Mouse (Mus musculus) Muller cell, postnatal 12 days (primary cell): Measurements from ENCODE around the gene Apoc3.

ENCODE experiments used
- DNase-seq: peaks from one replicate; pipeline ENCODE4 v3.0.0-alpha.2; 2015; ENCODE audit errors: inconsistent ontology term

The Apoc3 gene

DNA sequence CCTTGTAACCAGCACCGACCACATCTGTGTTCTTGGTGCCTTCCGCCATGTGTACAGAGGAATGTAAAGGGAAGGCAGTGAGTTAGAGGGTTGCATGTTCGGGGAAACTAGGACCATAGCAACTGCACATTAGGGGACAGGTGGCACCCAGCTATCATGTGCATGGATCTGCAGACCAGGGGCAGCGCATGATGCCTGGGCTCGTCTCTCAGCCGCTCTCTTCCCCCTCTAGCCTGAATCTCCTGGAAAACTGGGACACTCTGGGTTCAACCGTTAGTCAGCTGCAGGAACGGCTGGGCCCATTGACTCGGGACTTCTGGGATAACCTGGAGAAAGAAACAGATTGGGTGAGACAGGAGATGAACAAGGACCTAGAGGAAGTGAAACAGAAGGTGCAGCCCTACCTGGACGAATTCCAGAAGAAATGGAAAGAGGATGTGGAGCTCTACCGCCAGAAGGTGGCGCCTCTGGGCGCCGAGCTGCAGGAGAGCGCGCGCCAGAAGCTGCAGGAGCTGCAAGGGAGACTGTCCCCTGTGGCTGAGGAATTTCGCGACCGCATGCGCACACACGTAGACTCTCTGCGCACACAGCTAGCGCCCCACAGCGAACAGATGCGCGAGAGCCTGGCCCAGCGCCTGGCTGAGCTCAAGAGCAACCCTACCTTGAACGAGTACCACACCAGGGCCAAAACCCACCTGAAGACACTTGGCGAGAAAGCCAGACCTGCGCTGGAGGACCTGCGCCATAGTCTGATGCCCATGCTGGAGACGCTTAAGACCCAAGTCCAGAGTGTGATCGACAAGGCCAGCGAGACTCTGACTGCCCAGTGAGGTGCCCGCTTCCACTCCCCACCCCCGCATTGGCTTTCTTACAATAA, 5.6 kb downstream of the Apoc3 start:
- DNase-seq, result peak; percentile 82

DNA sequence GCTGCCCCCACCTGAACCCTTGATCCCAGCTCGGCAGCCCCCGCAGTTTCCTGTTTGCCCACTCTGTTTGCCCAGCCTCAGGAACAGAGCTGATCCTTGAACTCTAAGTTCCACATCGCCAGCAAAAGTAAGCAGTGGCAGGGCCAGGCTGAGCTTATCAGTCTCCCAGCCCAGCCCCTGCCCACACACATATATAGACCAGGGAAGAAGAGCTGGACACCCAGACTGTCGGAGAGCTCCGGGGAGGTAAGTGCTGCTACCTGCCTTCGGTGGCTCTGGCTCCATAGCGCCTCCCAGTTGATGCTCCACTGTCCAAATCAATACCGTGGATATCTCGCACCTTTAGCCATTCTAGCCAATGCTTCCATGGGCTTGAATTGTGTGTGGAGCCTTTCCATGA, 6.9 kb downstream of the Apoc3 start, which contains the start of gene Apoa1:
Gene Apoa1 (plus strand): TSS at position 90 of the 400 bp plus-strand sequence.
- no peak for DNase-seq

DNA sequence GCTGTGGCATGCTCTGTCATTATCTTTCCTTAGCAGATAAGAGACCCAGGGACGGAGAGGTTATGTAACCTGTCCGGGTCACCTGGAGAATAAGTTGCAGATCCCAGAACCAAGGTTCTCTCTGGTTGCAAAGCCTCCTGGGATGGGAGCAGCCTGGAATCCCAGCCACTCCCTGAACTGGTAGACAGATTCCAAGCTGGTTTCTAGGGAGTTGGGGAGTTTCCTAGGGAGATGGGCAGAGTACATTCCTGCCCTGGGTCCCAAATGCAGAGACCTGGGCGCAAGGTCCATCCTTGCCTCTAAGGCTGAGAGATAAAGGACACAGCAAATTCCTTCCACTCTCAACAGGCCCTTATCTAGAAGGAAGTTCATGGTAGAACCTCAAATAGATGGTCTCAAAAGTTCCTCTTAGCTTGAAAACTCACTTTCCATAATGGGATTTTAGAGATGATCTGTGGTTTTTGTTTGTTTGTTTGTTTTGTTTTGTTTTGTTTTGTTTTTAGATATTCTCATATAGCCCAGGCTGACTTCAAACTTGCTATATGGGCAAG, 8.3 kb downstream of the Apoc3 start:
- DNase-seq, result no peak

DNA sequence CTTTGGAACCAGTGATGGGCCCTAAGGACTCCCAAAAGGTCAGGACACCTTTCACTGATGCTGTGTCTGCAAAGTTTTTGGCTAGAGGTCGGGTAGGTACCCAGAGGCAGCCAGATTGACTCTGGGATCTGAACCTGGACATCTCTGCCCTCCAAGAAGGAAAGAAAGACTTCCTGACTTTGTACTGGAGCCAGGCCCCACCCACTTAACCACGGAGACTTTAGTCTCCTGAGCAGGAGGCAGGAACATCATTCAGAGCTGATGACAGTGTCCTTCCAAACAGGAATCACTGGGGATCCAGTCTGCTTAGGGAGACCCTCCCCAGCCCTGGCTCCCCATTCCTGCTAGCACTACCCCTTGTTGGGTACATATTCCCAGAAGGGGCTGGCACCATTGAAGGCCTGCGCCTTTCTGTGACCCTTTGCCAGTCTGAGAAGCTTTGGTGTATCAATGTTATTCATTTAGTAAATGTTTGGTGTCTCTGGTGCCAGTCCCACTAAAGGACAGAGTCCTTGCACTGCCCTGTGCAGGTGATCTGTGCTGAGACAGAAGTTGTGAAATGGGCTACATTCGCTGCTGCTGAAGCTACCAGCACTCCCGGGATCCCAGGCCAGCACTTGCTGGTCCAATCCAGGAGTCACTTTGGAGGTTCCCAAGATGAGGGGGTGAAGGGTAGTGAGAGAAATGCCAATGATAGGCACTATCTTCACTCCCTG, 10.3 kb downstream of the Apoc3 start:
- no peak for DNase-seq

DNA sequence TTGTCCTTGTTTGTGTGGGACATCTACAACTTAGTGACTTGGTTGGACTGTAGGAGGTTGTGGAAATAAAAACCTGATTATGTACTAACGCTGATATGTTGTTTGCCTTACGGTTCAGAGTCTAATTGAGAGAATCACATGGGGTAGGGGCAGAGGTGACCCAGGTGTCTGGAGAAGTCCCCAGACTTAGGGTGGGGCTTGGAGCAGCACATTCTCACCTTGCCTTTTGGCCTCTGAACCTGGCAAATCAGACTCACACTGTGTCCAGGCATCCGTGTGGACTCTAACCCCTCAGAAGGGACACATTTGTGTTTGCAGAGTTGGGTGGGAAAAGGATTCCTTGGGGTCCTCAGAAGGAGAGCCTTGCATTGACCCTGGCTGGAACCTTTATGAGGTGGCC, 11.3 kb downstream of the Apoc3 start:
- DNase-seq, result no peak

DNA sequence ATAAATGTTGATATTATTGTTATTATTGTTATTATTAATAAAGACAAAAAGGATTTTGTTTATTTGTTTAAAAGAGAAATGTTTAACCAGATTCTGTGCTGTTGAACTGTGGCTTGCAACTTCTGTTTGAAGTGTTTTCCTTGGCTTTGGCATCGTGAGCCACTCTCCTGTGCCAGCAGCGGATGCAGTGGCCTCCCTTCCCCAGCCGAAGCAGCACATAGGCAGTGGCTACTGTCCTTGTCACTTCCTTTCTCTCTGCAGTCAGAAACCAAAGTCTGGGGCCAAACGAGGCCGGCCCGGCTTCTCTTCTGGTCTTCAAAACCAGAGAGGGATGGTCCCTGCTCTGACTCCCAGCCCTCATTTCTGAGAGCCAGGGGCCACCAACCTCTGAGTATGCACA, 12.3 kb downstream of the Apoc3 start:
- no peak for DNase-seq

DNA sequence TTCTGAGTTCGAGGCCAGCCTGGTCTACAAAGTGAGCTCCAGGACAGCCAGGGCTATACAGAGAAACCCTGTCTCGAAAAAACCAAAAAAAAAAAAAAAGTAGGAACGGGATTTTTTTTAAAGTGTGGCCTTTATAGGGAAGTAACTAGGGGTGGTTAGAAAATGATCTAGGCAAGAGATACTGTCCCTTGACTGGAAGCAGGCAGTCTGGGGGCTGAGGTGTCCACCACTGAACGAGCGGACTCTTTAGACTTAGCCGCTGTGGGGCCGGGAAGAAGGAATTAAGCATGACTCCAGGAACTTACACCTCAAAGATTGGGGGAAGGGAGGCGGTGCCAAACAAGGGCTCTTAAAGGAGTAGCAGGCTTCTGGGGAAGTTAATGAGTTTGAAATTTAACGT, 17.3 kb downstream of the Apoc3 start:
- DNase-seq, result no peak

DNA sequence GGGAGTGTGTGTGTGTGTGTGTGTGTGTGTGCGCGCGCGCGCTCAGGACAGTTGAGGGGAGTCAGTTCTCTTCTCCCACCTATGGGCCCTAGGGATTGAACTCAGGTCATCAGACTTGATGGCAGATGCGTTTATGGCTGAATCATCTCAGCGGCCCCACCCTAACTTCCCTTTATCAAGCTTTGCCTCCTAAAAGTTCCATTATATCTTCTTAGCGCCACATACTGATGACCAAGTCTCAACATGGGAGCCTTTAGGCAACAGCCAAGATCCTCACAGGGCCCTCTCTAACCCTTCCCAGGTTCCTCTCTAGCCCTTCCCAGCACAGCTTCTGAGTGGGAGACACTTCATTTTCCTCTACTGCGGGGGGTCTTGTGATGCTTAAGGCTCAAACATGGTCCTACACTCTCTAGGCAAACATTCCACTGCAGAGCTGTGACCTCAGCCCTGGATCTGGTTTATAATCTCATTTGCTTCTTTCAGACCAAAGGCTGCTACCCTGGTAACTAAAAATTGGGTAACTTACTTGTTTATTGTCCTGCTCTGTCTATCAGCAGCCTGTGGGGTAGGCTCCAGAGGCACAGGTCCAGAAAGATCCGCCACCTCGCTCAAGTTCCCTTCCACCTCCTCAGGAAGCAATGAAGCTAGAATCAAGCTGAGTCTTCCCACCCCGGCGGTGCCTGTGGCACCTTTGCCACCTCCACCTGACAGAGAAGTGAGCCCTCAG, 18.5 kb downstream of the Apoc3 start:
- no peak for DNase-seq

DNA sequence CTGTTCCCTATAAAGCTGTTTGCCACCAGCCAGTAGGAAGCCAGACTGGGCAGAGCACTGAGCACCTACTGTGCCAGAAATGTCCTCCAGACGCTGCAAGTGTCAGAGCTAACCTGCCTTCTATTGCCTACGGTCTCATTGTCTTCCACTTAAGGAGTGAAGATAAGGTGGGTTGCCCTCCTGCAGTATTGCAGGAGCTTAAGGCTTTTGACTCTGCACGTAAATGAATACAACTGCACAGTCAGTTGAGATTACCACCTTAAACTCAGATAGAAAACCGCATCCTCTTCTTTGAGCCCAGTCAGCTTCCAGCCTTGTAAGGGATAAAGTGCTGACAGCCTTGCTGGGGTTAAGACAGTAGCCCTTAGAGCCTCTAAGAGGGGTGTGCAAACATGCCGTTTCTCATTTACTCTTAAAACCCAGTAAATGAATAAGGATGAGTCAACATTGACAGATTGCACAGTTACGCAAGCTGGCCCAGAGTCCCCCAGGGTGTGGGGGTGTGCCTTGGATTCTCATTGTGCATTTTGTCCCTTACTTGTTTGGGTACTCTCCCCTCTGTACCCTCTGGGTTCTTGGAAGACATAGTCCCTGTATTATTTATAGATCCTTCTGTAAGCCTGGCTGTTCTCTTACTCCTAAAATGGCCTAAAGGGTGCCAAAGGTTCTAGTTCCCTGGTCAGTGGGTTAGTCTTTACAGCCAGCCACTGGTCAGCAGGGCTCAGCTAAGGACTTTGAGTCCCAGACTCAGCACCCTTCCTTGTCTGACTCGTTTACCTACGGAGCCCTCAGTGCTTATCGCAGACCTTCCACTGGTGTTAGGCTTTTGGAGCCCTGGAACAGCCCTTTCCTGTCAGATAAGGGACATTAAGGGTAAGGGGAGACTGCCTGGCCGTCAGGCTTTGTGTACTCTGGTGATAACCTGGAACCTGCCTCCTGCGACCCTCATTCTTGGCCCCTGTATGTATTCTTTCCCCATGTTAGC, 19.8 kb downstream of the Apoc3 start:
- peak; percentile 12 for DNase-seq

DNA sequence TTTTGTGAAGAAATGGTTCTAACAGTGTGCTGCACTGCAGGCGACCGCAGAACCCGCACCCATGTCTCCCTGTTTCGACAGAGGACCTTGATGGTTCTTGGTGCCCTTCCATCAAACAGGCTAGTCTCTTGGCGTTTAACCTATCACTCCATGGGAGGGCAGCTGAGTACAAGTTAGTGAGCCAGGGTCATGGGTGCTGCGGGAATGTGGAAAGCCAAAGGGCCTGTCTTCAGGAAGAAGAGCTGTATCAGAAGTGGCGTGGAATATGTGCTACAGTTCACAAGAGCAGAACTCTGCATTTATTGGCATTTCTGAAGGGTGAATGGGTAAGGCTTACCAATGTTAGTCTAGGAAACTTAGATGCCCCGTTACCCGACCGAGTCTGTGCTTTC, 20.5 kb downstream of the Apoc3 start:
- DNase-seq, result no peak

DNA sequence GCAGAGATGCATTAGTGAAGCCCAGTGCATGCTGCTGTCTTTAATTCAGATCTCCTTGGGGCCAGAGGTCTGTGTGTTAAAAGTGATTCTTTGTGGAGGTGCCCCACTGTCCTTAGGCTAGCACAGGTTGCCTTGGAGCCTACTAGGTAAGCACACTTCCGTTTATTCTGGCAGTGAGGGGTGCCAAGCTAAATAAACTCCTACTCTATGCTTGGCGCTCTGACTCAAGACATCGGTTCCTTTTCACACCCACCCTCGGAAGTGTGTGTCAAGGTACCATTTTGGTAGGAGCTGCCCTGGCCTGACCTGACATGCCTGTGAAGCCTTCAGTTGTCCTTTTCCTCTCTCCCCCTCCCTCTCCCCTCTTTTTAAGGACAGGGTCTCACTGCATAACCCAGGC, 21.2 kb downstream of the Apoc3 start:
- no peak for DNase-seq

DNA sequence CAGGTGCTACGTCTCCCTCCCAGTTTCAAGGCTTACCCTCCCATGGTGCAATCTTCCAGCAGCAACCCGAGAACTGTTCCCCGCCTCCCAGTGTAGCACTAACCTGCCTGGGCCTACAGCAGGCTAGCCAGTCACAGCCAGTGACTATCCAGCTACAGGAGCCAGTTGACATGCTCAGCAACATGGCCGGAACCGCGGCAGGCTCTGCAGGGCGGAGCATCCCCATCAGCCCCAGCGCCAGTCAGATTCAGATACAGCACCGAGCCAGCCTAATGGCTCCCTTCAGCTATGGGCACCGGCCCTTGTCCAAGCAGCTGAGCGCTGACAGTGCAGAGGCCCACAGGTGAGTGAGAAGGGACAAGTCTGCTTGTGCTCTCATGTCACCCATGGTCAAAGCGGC, 25.0 kb downstream of the Apoc3 start:
- no peak for DNase-seq

DNA sequence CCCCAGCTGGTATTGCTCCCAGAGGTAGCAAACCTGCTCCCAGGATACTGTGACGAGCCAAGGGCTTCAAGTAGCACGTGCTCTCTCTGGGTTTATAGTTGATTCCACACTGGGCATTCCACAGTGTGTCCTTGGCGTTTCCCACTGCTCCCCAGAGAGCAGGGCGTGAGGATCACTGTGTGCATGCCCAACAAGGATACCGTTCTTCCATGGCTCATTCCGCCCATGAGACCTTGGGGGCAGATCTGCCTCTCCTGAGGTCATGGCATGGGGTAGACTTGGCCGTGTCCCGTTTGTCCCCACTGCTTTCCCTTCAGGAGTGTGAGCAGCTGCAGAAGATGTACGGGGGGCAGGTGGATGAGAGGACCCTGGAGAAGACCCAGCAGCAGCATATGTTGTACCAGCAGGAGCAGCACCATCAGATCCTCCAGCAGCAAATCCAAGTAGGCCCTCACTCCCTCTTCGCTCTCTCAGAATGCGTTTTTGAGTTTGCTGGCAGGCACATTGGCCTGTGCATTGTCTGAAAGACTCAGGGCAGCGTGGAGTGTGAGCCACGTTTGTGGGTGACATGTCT, 26.9 kb downstream of the Apoc3 start:
- no peak for DNase-seq

DNA sequence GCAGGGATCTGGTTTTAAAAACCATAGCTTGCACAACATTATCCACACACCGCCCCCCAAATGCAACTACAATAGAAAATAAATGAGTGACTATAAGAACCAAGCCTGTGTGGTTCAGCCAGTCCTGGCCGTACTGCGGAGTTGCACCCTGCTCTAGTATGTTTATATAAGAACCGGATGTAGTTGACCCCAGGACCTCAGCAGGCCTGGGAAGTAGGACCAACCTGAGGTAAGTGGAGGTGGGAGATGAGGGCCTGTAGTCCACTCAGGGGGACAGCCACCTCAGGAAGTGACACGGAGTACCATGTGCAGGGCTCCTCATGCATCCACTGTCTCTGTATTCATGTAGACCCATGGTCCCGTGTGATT, 28.0 kb downstream of the Apoc3 start:
- DNase-seq, result no peak

DNA sequence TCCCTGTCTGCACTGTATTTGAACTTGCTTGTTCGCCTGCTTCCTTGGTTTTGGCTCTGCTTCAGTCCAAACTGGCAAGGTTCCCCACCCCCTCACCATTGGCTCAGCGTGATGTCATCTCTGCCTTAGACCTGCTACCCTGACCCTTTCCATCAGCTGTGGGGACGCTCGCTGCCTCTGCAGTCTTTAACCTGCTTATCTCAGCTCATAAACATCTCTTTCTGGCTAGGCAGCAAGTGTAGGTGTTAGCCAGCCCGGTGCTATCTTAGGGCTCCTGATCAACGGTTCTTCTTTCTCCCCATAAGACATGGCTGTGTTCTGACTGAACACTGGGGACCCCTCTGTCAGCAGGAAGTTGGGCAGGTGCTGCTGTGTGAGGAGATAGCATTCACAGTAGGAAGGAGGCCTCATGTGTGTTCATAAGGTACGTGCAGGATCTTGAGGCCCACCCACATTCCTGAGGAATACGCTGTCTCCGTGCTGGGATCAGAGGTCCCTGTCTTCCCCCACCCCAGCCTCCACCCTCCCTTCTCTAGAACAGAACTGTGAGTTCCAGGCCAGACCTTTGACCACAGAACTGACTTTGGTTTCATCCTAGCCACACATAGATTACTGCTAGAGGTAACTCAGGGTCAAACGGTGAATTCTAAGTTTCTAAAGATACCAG, 28.5 kb downstream of the Apoc3 start:
- no peak for DNase-seq

DNA sequence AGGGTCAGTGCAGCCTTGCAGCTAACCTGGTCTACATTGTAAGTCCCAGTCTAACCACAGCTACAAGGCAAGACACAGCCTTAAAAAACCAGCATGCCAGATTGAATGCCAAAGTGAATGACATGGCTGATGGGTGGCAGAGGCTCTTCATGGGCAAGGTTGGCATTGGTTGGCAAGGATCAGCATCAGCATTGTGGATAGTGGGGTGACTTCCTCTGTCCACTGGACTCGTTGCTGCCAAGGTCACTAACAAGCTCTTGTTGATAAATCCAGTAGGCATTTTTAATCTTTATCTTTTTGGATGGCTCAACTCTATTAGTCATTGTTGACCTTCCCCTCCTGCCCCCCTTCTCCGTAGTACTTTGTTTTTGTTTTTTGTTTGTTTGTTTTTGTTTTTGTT, 35.8 kb downstream of the Apoc3 start:
- no peak for DNase-seq

DNA sequence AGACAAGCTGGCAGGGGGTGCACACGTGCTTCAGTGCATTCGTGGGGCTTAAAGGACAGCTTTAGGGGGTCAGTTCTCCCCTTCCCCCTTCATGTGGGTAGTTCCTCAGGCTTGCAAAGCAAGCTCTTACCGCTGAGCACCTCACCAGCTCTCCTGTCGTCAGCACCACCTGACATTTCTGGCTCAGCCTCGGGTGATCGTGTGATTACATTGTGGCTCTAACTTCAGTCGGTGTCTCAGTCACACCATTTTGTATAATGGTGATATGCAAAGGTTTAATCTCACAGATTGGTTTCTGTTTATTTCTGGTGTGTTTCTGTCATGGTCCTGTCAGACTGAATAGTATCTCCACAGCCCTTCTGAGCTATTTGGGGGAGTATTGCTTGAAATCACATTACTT, 36.5 kb downstream of the Apoc3 start:
- no peak for DNase-seq

DNA sequence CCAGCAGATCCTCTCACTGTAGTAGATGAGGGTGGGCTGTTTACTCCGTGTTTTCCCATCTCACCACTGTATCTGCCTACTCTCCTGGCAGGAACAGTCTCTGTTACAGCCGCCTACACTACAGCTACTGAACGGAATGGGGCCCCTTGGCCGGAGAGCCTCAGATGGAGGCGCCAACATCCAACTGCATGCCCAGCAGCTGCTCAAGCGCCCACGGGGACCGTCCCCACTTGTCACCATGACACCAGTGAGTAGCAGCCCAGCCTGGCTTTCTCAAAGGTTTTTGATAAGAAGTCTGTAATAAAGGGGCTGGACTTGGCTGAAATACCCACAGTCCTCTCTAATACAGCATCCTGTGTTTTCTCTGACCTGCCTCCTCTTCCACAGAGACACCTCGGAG, 37.0 kb downstream of the Apoc3 start:
- DNase-seq, result no peak

DNA sequence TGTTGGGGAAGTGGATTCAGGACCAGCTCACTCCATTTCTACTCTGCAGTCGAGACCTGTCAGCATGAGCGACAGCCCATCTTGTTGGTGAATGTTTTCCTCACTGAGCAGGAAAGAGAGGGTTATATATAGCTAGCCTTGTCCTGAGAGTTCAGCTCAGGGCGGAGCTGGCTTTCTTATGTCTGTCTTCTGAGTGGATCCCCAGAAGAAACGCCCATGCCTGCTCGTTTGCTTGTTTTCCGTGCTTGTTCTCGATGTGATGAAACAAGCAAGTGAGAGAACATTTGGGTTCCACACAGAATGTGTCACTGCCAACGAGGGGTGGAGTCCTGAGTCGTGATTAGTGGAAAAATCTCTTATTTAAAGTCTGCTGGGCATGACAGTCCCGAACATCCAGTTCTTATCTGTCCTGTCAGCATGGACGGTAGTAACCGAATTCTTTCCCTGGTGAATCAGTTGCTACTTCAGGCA, 38.7 kb downstream of the Apoc3 start:
- peak; percentile 24 for DNase-seq

DNA sequence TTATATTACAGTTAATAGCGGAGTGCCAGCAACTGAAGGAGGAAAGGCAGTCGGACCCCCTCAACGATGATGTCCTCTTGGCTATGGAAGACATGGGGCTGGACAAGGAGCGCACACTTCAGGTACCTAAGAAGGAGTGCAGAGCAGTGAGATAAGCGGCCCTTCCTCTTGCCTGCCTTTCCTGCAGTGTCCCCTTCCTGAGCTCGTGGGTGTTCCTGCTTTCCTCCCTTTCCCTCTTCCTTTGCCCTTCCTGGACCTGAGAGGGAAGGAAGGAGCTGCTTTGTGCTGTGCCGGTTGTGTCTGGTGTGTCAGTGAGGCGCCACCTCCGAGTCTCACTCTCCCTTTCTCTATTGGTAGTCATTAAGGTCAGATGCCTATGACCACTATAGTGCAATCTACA, 40.6 kb downstream of the Apoc3 start:
- DNase-seq, result no peak
